Mouse (Mus musculus): ENCODE measurements at regions not wholly inside any gene's neighbourhood (a gene's known extent, or its start where the extent isn't known, plus 50 kb on each side); places are given as distances from the start of the nearest gene placed in this dataset.

DNA sequence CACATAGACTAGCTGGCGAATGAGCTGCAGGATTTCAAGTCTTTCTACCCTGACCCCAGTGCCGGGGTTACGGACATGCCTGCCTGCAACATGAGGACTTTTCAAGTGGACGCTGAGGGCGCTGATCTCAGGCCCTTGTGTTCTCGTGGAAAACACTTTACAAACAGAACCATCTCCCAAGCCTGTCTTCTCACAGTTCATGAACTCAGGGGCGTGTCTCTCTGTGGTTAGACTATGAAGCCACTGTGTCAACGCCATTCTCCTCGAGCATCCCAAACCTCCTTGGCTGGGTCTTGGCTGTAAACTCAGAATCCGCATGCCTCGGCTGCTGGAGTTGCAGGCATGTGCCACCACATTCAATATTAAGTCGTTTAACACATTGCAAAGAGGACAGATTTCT lies 284.9 kb upstream of the 4930412O13Rik start:
- DNase-seq = no peak

DNA sequence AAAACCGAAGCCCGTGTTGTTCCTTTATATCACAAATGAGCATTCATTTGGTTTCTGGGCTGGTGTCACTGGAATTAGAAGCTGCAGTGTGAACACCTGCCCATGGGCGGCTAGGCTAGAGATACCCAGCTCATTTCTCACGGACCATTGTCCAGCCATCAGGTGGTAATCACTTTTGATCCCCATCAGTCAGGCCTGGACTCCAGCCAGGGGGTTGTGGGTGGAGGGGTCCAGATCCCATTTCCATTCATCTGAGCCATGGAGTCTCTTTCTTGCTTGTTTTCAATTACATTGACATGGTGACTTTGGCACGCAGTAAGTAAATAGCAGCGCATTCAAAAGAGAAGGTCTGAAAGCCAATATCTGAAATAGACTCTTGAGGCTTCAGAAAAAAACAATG lies 276.1 kb upstream of the 4930412O13Rik start:
- DNase-seq = no peak

GRCm38 (mm10) chr2:9607547-9607946 lies 273.5 kb upstream of the 4930412O13Rik start:
- peak; percentile 17 for DNase-seq

DNA sequence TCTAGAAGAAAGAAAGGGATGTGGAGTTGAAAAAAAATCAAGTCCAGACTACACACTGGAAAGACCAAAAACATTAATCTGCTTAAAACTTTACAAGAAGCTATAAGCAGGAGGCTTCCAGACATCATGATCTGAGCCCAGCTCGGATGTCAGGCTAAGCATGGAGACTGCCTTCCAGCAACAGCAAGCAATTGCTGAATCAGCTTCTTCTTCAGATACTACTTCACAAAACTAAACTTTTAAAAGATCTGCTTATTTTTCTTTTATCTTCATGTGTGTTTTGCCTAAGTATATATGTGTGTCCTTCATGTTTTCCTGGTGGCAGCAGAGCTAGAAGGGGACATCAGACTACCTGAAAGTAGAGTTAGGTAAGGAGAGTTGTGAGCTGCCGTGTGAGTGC lies 266.6 kb upstream of the 4930412O13Rik start:
- DNase-seq = no peak

DNA sequence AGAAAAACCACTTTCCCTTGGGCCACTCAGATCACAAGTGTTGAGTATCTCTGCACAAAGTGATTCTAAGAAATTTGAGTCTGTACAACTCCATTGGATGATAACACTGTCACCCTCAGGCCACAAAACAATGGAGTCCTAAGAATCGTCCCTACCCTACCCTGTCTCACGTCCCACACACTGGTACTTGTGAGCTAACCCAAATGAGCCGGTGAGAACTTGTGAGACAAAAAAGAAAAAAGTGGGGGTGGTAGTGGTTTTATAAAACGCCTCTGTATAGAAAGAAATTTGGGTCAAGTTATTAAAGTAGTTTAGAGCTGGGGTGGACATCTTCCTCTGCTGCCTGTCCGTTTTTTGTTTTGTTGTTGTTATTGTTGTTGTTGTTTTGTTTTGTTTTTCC lies 264.8 kb upstream of the 4930412O13Rik start:
- no peak for DNase-seq

DNA sequence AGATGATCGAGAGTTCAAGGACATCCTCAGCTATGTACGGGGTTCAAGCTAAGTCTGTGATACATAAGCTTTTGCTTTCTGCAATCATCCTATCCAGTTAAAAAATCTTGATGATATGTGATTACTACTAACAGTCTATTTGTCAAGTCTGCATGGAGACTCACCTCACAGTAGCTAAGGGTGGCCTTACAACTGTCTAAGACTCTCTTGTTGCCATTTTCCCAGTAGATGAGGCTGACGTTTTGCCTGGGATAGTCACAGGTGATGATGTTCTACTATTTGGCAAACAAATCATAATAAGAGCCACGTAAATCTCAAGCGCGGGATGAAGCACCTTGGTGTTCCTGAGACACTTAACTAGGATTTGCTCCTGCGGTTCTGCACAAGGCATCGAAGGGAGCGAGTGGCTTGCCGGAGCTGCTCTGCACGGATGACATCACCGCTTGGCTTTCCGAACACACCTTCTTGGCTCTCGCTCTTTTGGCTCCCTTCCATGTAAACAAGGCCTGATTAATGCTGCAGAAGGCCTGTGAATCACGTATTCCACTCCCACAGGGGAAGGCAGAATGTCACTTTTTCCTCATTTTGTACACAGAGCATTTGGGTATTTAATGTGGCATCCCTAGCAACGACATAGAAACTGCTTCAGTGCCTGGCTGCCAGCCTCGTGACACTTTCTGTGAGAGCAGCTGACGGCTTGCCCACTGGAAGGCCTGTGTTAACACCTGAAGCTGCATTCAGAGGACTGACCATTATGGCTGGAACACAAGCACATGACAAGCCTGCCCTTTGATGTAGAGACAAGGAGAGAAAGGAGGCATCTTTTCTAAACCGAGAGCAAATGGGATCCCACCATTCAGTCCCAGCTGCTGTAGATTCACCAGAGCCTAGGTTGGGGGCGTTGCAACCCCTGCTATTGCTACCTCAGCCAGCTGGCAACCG lies 260.5 kb upstream of the 4930412O13Rik start:
- DNase-seq = peak; percentile 92

GRCm38 (mm10) chr2:9623702-9624101 lies 257.4 kb upstream of the 4930412O13Rik start:
- no peak for DNase-seq

DNA sequence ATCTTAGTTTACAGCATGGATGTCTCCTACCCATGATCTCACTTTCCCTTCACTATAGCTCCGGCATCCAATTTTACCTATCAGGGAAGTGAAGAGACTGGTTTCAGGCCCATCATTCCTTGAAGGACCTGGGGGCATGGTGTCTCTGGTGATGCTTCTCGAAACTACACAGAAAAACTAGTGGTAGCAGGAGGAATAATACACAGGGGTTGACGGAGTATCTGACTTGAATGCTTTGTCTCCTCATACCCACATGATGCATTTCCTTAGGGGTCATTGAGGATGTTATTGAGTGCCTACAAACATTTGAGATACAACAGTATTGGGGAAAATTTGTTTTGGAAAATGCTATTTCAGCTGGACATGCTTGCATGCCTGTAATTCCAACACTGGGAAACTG lies 253.0 kb upstream of the 4930412O13Rik start:
- no peak for DNase-seq

DNA sequence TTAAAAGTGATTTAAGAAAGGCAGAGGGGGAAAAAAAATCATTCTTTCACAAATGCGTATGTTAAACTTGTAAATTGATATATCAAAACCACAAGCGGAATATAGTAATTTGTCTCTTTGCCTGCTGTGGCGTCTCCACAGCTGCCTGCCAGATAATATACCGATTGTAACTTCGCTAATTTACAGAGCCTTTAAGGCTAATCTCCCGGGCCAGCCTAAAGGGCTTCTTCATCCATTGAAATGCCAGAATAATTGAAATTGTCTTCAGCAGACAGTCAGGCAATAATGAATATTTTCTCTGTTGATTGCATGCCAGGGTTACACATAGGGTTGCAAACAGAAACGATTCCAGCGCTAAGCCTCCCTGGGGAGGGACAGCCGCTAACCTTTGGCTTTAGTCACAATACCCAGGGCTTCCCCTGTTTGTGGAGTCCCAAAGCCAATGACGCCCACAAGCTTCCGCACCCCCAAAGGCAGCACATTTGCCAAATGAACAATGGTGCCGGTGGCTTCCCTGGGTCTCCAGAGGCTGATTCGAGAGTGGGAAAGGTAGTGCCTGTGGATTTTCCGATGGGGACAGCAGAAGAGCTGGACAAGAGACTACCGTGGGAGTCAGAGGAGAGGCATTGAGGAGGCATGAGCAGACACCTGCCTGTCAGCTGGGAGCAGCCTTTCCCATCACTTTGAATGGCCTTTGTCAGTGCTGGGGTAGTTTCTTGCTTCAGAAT lies 248.2 kb upstream of the 4930412O13Rik start:
- DNase-seq = no peak

- DNase-seq = no peak
These were observed 241.8 kb upstream of the 4930412O13Rik start for GRCm38 (mm10) chr2:9639262-9639661.

GRCm38 (mm10) chr2:9641629-9642028 lies 239.4 kb upstream of the 4930412O13Rik start:
- no peak for DNase-seq

DNA sequence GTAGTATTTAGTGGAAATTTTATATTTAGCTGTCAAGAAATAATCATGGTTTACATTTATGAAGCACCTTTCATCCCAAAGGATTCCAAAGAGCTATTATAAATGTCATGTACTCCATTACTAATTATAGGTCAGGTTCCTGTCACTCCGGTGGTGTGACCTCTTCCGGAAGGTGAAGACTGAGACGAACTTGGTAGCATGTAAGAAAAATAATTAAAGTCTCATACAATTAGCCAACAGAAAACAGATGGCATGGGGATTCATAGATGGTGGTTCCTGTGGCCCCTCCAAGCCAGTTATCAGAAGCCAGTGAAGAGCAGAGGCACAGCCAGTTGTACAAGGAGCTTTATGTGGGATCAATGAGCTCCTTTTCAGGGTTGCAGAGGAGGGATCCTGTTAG lies 238.6 kb upstream of the 4930412O13Rik start:
- DNase-seq = no peak

- no peak for DNase-seq
These were observed 234.6 kb upstream of the 4930412O13Rik start for GRCm38 (mm10) chr2:9646466-9646865.

DNA sequence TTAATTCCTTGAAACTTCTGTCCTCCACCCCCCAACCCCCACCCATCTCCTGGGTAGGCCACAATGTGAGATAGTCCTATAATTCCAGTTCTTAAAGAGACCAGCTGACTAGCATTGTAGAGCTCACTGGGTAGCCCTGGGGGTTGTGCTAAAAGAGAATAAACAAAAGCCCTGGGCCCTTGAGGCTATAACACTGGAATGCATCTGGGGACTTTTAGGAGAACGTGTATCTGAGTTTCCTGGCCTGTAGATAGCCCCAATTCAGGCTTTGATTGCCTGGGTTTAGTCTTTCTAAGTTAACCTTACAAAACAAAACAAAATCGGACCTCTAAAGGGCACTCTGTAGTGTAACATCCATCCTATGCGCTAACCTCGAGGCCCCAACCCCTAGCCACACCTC lies 234.1 kb upstream of the 4930412O13Rik start:
- no peak for DNase-seq

- DNase-seq = no peak
These were observed 231.0 kb upstream of the 4930412O13Rik start for GRCm38 (mm10) chr2:9650082-9650481.

DNA sequence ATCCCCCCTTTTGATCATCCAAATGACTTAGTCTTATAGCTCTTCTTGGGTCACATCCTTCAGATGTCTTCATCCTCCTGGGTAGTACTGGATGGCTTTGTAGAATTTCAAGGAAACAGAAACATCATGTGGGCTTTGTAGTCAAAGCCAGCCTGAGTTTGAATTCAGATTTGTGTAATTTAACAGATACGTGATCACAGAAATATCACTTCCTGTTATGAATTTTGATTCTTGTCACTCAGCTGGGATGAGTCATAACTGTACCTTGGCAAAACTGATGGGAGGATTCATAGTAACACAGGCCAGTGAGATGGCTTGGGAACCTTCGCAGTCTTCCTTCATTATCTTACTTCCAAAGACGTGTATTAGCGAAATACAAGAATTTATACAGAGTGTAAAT lies 222.2 kb upstream of the 4930412O13Rik start:
- no peak for DNase-seq

GRCm38 (mm10) chr2:9669621-9670020 lies 211.4 kb upstream of the 4930412O13Rik start:
- DNase-seq = no peak

DNA sequence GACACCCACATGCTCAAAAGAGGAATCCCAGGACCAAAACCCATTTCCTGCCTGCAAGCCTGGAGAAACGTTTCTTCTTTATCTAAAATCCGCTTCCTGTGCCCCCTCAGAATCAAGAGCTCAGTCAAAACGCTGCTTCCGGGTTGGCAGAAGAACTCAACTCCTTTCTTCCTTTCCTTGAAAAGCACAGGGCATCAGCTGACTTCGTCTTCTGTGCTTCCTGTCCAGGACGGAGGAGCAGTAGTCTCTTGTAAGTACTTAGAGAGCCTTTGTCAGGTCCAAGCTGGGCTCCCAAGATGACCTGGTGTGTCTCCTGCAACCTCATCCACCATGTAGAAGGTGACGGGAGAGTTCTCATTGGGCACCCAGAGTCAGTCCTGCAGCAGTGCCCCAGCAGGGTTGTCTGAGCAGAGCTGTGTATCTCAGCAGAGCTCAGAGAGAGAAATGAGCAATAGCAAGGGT lies 199.3 kb upstream of the 4930412O13Rik start:
- DNase-seq = no peak

DNA sequence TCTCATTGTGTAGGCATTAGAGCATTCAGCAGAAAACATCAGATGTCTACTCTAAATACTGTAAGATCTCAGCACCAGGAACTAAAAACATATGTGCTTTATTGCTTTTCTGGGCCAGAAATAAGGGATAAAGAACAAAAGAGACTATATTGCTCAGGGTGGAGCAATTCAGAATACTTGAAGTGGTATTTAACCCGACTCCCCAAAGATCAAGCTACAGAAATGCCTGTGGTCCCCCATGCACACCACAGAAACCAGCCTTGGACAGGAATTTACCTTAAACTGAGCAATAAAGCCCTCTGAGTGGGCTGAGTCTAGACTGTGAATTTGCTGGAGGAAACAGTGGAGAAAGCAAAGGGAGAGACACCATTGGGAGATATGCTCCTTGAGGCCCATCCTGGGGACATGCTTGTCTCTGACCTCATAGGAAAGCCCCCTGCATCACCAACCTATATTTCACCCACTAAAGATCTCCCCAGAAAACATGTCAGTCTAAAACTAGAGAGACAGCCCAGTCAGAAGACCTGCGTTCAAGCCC lies 197.3 kb upstream of the 4930412O13Rik start:
- no peak for DNase-seq

GRCm38 (mm10) chr2:9688176-9688575 lies 192.9 kb upstream of the 4930412O13Rik start:
- DNase-seq = no peak

DNA sequence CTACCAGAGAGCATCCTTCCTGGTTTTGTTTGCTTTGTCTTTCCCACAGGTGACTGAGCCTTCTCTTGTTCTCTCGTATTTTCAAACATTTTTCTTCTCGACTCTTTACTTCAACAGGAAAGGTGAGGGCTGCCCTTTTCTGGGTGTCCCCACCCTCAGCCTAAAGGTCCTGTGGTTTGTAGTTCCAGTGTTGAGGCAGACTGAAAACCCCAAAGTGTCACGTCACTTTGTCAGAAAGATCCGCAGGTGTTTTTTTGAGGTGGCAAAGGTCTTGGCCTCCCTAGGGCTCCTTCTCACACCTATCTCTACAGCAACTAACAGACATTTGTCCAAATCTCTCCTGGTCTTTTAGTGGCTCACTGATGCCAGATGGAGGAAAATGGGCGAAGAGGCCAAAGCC lies 191.5 kb upstream of the 4930412O13Rik start:
- no peak for DNase-seq

- DNase-seq = no peak
These were observed 189.5 kb upstream of the 4930412O13Rik start for GRCm38 (mm10) chr2:9691506-9691905.

- no peak for DNase-seq
These were observed 189.1 kb upstream of the 4930412O13Rik start for GRCm38 (mm10) chr2:9691906-9692305.

- no peak for DNase-seq
These were observed 187.7 kb upstream of the 4930412O13Rik start for GRCm38 (mm10) chr2:9693351-9693750.

Measured in layer of hippocampus, adult 9-11 months (tissue).